Mouse (Mus musculus) olfactory bulb, adult 2 months (tissue): ENCODE measurements around the gene Nhs.

ENCODE experiments used
- CTCF ChIP-seq: fragments of 200-500 bp; IDR thresholded peaks from 2 replicates; pipeline ENCODE4 v1.5.1; 2012; ENCODE audit warnings: low read depth, mild to moderate bottlenecking, low read length, moderate library complexity; ENCODE audit not compliant: insufficient read depth
- POLR2A ChIP-seq: fragments of 200-500 bp; IDR thresholded peaks from 2 replicates; pipeline ENCODE4 v1.6.1; 2012; ENCODE audit warnings: mild to moderate bottlenecking, low read depth, low read length, moderate library complexity; ENCODE audit not compliant: insufficient read depth

- no peak for TF ChIP-seq POLR2A
- no peak for TF ChIP-seq CTCF
Observed at GRCm38 (mm10) chrX:161952356-161952755, 207.2 kb downstream of the Nhs start.
